Mouse (Mus musculus): ENCODE results near the gene Lmf2. TPM values are rescaled to one million over a fixed set of nuclear protein-coding genes. Genes with fewer than 3 reads are reported as not detected.
A peak's percentile ranks its signal among the peaks of the same experiment; 100 is the strongest.

Gene Lmf2
- polyA plus RNA-seq, 1 experiment from 2014 or later = 67.9 TPM

- Histone ChIP-seq H3K27me3 (no peaks in the 10 kb centered on the region), H3K27ac (no peak overlapping the region), H3K36me3 (peaks cover 91% of the 10 kb centered on the region), H3K9me3 (replicated peaks) (no peaks in the 10 kb centered on the region), H3K4me2 (no peak overlapping the region), H3K9ac (no peak overlapping the region), H3K4me3 (replicated peaks) (no peak overlapping the region), H3K4me1 (peaks cover 3% of the 10 kb centered on the region; the same call in 1 of the 2 replicates)
- WGBS = 90% methylated on average over 7 of the region's 7 CpGs
- no peak for ATAC-seq (replicated peaks; ENCODE audit: low FRiP score)
Measured at GRCm38 (mm10) chr15:89363051-89363450, 7.6 kb upstream of the Lmf2 start.

GRCm38 (mm10) chr15:89358784-89359183 lies 3.3 kb upstream of the Lmf2 start:
- Histone ChIP-seq H3K4me1 (peaks cover 27% of the 10 kb centered on the region), H3K27me3 (no peaks in the 10 kb centered on the region), H3K9me3 (replicated peaks) (no peaks in the 10 kb centered on the region), H3K27ac (no peak overlapping the region), H3K36me3 (peaks cover 54% of the 10 kb centered on the region), H3K9ac (no peak overlapping the region), H3K4me3 (replicated peaks) (no peak overlapping the region), H3K4me2 (no peak overlapping the region)
- ATAC-seq (replicated peaks; ENCODE audit: low FRiP score) = no peak
- WGBS = 80% methylated on average over 3 of the region's 3 CpGs

- Histone ChIP-seq H3K4me3 (replicated peaks) (peak overlapping the region; percentile 86), H3K4me1 (peaks cover 30% of the 10 kb centered on the region), H3K9me3 (replicated peaks) (no peaks in the 10 kb centered on the region), H3K36me3 (peaks cover 54% of the 10 kb centered on the region), H3K4me2 (peak overlapping the region; percentile 69), H3K27me3 (no peaks in the 10 kb centered on the region), H3K9ac (peak overlapping the region; percentile 78), H3K27ac (peak overlapping the region; percentile 92)
- ATAC-seq (replicated peaks; ENCODE audit: low FRiP score) = peak; percentile 83
- WGBS = under 1% methylated on average over 15 of the region's 15 CpGs
Measured at GRCm38 (mm10) chr15:89356372-89356771, 913 bp upstream of the Lmf2 start.

GRCm38 (mm10) chr15:89354455-89354854 lies 1.0 kb downstream of the Lmf2 start:
- peak overlapping the region; percentile 78 for H3K9ac ChIP-seq
- no peak for ATAC-seq (replicated peaks; ENCODE audit: low FRiP score)
- H3K9me3 ChIP-seq (replicated peaks) = no peaks in the 10 kb centered on the region
- H3K27me3 ChIP-seq = no peaks in the 10 kb centered on the region
- H3K4me2 ChIP-seq = peak overlapping the region; percentile 69
- H3K4me1 ChIP-seq = peaks cover 30% of the 10 kb centered on the region
- peaks cover 52% of the 10 kb centered on the region for H3K36me3 ChIP-seq
- WGBS = 66% methylated on average over 7 of the region's 7 CpGs
- H3K4me3 ChIP-seq (replicated peaks) = peak overlapping the region; percentile 86
- 0 out of 2 replicates have a peak overlapping the region, but pooled peaks have one; percentile 92 for H3K27ac ChIP-seq

GRCm38 (mm10) chr15:89353837-89354236 lies 1.6 kb downstream of the Lmf2 start:
- Histone ChIP-seq H3K9ac (no peak overlapping the region; the same call in 1 of the 2 replicates), H3K4me3 (replicated peaks) (peak overlapping the region; percentile 86; the same call in 1 of the 2 replicates), H3K4me1 (peaks cover 30% of the 10 kb centered on the region), H3K9me3 (replicated peaks) (no peaks in the 10 kb centered on the region), H3K36me3 (peaks cover 51% of the 10 kb centered on the region), H3K27me3 (no peaks in the 10 kb centered on the region), H3K27ac (no peak overlapping the region), H3K4me2 (peak overlapping the region; percentile 69; the same call in 1 of the 2 replicates)
- 96% methylated on average over 16 of the region's 16 CpGs for WGBS
- no peak for ATAC-seq (replicated peaks; ENCODE audit: low FRiP score)

- WGBS = 95% methylated on average over 12 of the region's 12 CpGs
- H3K36me3 ChIP-seq = peaks cover 44% of the 10 kb centered on the region
- no peaks in the 10 kb centered on the region for H3K9me3 ChIP-seq (replicated peaks)
- no peak overlapping the region for H3K27ac ChIP-seq
- ATAC-seq (replicated peaks; ENCODE audit: low FRiP score) = no peak
- no peak overlapping the region for H3K9ac ChIP-seq
- no peak overlapping the region for H3K4me2 ChIP-seq
- H3K27me3 ChIP-seq = no peaks in the 10 kb centered on the region
- H3K4me1 ChIP-seq = peaks cover 24% of the 10 kb centered on the region
- no peak overlapping the region for H3K4me3 ChIP-seq (replicated peaks)
Measured at GRCm38 (mm10) chr15:89352795-89353194, 2.7 kb downstream of the Lmf2 start.

GRCm38 (mm10) chr15:89352054-89352453 lies 3.4 kb downstream of the Lmf2 start:
- no peaks in the 10 kb centered on the region for H3K27me3 ChIP-seq
- H3K36me3 ChIP-seq = peaks cover 44% of the 10 kb centered on the region
- H3K4me3 ChIP-seq (replicated peaks) = no peak overlapping the region
- H3K4me2 ChIP-seq = no peak overlapping the region
- no peak overlapping the region for H3K27ac ChIP-seq
- no peak overlapping the region for H3K9ac ChIP-seq
- WGBS = 95% methylated on average over 14 of the region's 14 CpGs
- peaks cover 17% of the 10 kb centered on the region for H3K4me1 ChIP-seq
- H3K9me3 ChIP-seq (replicated peaks) = no peaks in the 10 kb centered on the region
- ATAC-seq (replicated peaks; ENCODE audit: low FRiP score) = no peak

GRCm38 (mm10) chr15:89351302-89351701 lies 4.2 kb downstream of the Lmf2 start:
- no peaks in the 10 kb centered on the region for H3K27me3 ChIP-seq
- H3K4me3 ChIP-seq (replicated peaks) = no peak overlapping the region
- no peak overlapping the region for H3K27ac ChIP-seq
- no peak overlapping the region for H3K9ac ChIP-seq
- no peak overlapping the region for H3K4me2 ChIP-seq
- peaks cover 14% of the 10 kb centered on the region for H3K4me1 ChIP-seq
- WGBS = 93% methylated on average over 15 of the region's 15 CpGs
- H3K9me3 ChIP-seq (replicated peaks) = no peaks in the 10 kb centered on the region
- ATAC-seq (replicated peaks; ENCODE audit: low FRiP score) = no peak
- peaks cover 44% of the 10 kb centered on the region for H3K36me3 ChIP-seq

- H3K4me2 ChIP-seq = no peak overlapping the region
- H3K27ac ChIP-seq = no peak overlapping the region
- peaks cover 14% of the 10 kb centered on the region for H3K4me1 ChIP-seq
- ATAC-seq (replicated peaks; ENCODE audit: low FRiP score) = no peak
- no peak overlapping the region for H3K4me3 ChIP-seq (replicated peaks)
- WGBS = 76% methylated on average over 5 of the region's 5 CpGs
- H3K36me3 ChIP-seq = peaks cover 44% of the 10 kb centered on the region
- no peaks in the 10 kb centered on the region for H3K27me3 ChIP-seq
- H3K9me3 ChIP-seq (replicated peaks) = no peaks in the 10 kb centered on the region
- H3K9ac ChIP-seq = no peak overlapping the region
Measured at GRCm38 (mm10) chr15:89350447-89350846, 5.0 kb downstream of the Lmf2 start.

GRCm38 (mm10) chr15:89343325-89343724 lies 12.1 kb downstream of the Lmf2 start:
- Histone ChIP-seq H3K9me3 (replicated peaks) (no peaks in the 10 kb centered on the region), H3K4me2 (no peak overlapping the region), H3K4me3 (replicated peaks) (no peak overlapping the region), H3K36me3 (no peaks in the 10 kb centered on the region), H3K9ac (no peak overlapping the region), H3K27me3 (no peaks in the 10 kb centered on the region), H3K4me1 (no peaks in the 10 kb centered on the region), H3K27ac (no peak overlapping the region)
- WGBS = 83% methylated on average over 3 of the region's 3 CpGs
- no peak for ATAC-seq (replicated peaks; ENCODE audit: low FRiP score)

GRCm38 (mm10) chr15:89341678-89342077 lies 13.8 kb downstream of the Lmf2 start:
- WGBS = 54% methylated on average over 1 of the region's 1 CpGs
- no peaks in the 10 kb centered on the region for H3K27me3 ChIP-seq
- no peak overlapping the region for H3K4me2 ChIP-seq
- ATAC-seq (replicated peaks; ENCODE audit: low FRiP score) = no peak
- no peak overlapping the region for H3K9ac ChIP-seq
- no peak overlapping the region for H3K27ac ChIP-seq
- H3K36me3 ChIP-seq = no peaks in the 10 kb centered on the region
- H3K4me1 ChIP-seq = no peaks in the 10 kb centered on the region
- no peaks in the 10 kb centered on the region for H3K9me3 ChIP-seq (replicated peaks)
- H3K4me3 ChIP-seq (replicated peaks) = no peak overlapping the region

GRCm38 (mm10) chr15:89340136-89340535 lies 15.3 kb downstream of the Lmf2 start:
- Histone ChIP-seq H3K9ac (no peak overlapping the region), H3K4me2 (no peak overlapping the region), H3K9me3 (replicated peaks) (no peaks in the 10 kb centered on the region), H3K27me3 (no peaks in the 10 kb centered on the region), H3K4me3 (replicated peaks) (no peak overlapping the region), H3K27ac (no peak overlapping the region), H3K36me3 (no peaks in the 10 kb centered on the region), H3K4me1 (no peaks in the 10 kb centered on the region)
- WGBS = 79% methylated on average over 3 of the region's 3 CpGs
- no peak for ATAC-seq (replicated peaks; ENCODE audit: low FRiP score)

GRCm38 (mm10) chr15:89339696-89340095 lies 15.8 kb downstream of the Lmf2 start:
- Histone ChIP-seq H3K9me3 (replicated peaks) (no peaks in the 10 kb centered on the region), H3K4me3 (replicated peaks) (no peak overlapping the region), H3K4me1 (no peaks in the 10 kb centered on the region), H3K36me3 (no peaks in the 10 kb centered on the region), H3K27me3 (no peaks in the 10 kb centered on the region), H3K4me2 (no peak overlapping the region), H3K27ac (no peak overlapping the region), H3K9ac (no peak overlapping the region)
- WGBS = 86% methylated on average over 2 of the region's 2 CpGs
- no peak for ATAC-seq (replicated peaks; ENCODE audit: low FRiP score)
